Mouse (Mus musculus): ENCODE data around the gene Uqcc1. TPM values are rescaled to one million over a fixed set of nuclear protein-coding genes. Genes with fewer than 3 reads are reported as not detected.

The Uqcc1 gene
- total and polyA plus RNA-seq, 3 experiments = 35.3 to 55.2 (median 49.8) TPM

GRCm38 (mm10) chr2:155941697-155942442 lies 11.8 kb upstream of the Uqcc1 start:
- no peaks in the 10 kb centered on the region for H3K36me3 ChIP-seq (replicated peaks in 1 of 2; ENCODE audit: control insufficient read depth in 1 of 2, insufficient read depth in 1 of 2, low read length in 1 of 2)
- H3K9me3 ChIP-seq (replicated peaks; ENCODE audit: low read length) = no peaks in the 10 kb centered on the region
- no peak overlapping the region for H3K4me2 ChIP-seq (ENCODE audit: insufficient read depth, low read depth, poor library complexity, severe bottlenecking)
- in situ Hi-C loops (cut with MboI; ENCODE audit: low pct_ligation_motif_present, low pct_unique_long_range_greater_than_20kb, low sequenced_read_pairs) (loop anchor here (5.0 to 25.0 kb wide), 2 partner anchors 90 to 255 kb away; partner anchors contain the start of gene Trpc4ap), dilution Hi-C loops (cut with MboI; ENCODE audit: extremely low pct_ligation_motif_present, extremely low pct_unique_long_range_greater_than_20kb, low sequenced_read_pairs) (no loop called here)
- H3K27ac ChIP-seq (ENCODE audit: insufficient read depth, low read depth) = no peak overlapping the region
- peaks cover 1% of the 10 kb centered on the region for H3K27me3 ChIP-seq (replicated peaks)
- no peak overlapping the region for H3K4me3 ChIP-seq (replicated peaks in 1 of 3; ENCODE audit: low read depth in 2 of 3, low read length in 2 of 3, poor library complexity in 1 of 3)
- peaks cover 0 to 7% of the 10 kb centered on the region in 2 experiments; a peak in 3 of 4 replicates for H3K4me1 ChIP-seq (ENCODE audit: control insufficient read depth in 1 of 2, insufficient read depth in 2 of 2)
- DNase-seq (ENCODE audit: extremely low read depth) = no peak
- H3K79me2 ChIP-seq (replicated peaks; ENCODE audit: control insufficient read depth, extremely low read depth, insufficient read depth, poor library complexity, severe bottlenecking) = no peaks in the 10 kb centered on the region
- no peak overlapping the region for H3K9ac ChIP-seq (ENCODE audit: insufficient read depth, low read depth)
- TF ChIP-seq MEF2A (IDR thresholded peaks at IDR 0.05; ENCODE audit: borderline replicate concordance, low read depth, low read length) (no peak), EP300 (IDR thresholded peaks at IDR 0.05; ENCODE audit: low read length) (no peak), POLR2A (IDR thresholded peaks at IDR 0.05; ENCODE audit: low read depth, low read length) (no peak), USF1 (IDR thresholded peaks at IDR 0.05; ENCODE audit: low read depth, low read length) (no peak), ELF1 (IDR thresholded peaks at IDR 0.05; ENCODE audit: low read depth, low read length) (no peak)

- H3K4me3 ChIP-seq (replicated peaks in 1 of 3; ENCODE audit: low read depth in 2 of 3, low read length in 2 of 3, poor library complexity in 1 of 3) = no peak within 1 kb of the TSS
- dilution Hi-C loops (cut with MboI; ENCODE audit: extremely low pct_ligation_motif_present, extremely low pct_unique_long_range_greater_than_20kb, low sequenced_read_pairs) = no loop called here
- DNase-seq (ENCODE audit: extremely low read depth) = no peak
- H3K79me2 ChIP-seq (replicated peaks; ENCODE audit: control insufficient read depth, extremely low read depth, insufficient read depth, poor library complexity, severe bottlenecking) = no peaks in the 10 kb centered on the region
- H3K9me3 ChIP-seq (replicated peaks; ENCODE audit: low read length) = no peaks in the 10 kb centered on the region
- no peak within 1 kb of the TSS for H3K4me2 ChIP-seq (ENCODE audit: insufficient read depth, low read depth, poor library complexity, severe bottlenecking)
- H3K27ac ChIP-seq (ENCODE audit: insufficient read depth, low read depth) = no peak within 1 kb of the TSS
- in situ Hi-C loops (cut with MboI; ENCODE audit: low pct_ligation_motif_present, low pct_unique_long_range_greater_than_20kb, low sequenced_read_pairs) = loop anchor here (5.0 to 25.0 kb wide), 2 partner anchors 88 to 253 kb away; partner anchors contain the start of gene Trpc4ap
- no peak within 1 kb of the TSS for H3K9ac ChIP-seq (ENCODE audit: insufficient read depth, low read depth)
- no peaks in the 10 kb centered on the region for H3K27me3 ChIP-seq (replicated peaks)
- H3K36me3 ChIP-seq (replicated peaks in 1 of 2; ENCODE audit: control insufficient read depth in 1 of 2, insufficient read depth in 1 of 2, low read length in 1 of 2) = no peaks in the 10 kb centered on the region
- H3K4me1 ChIP-seq (ENCODE audit: control insufficient read depth in 1 of 2, insufficient read depth in 2 of 2) = peaks cover 0 to 7% of the 10 kb centered on the region in 2 experiments; a peak in 3 of 4 replicates
- no peak for TF ChIP-seq MAZ (IDR thresholded peaks at IDR 0.05; ENCODE audit: low read depth, low read length)
- TF ChIP-seq ZKSCAN1 (IDR thresholded peaks at IDR 0.05; ENCODE audit: borderline replicate concordance, low read depth, low read length) = no peak
- TF ChIP-seq ZMIZ1 (IDR thresholded peaks at IDR 0.05; ENCODE audit: low read depth, low read length) = no peak
- TF ChIP-seq PAX5 (IDR thresholded peaks at IDR 0.05; ENCODE audit: low read length) = no peak
- TF ChIP-seq SMC3 (IDR thresholded peaks at IDR 0.05; ENCODE audit: low read depth, low read length) = no peak
- no peak for TF ChIP-seq MXI1 (IDR thresholded peaks at IDR 0.05; ENCODE audit: low read depth, low read length)
- TF ChIP-seq SIN3A (IDR thresholded peaks at IDR 0.05; ENCODE audit: low read length) = no peak
- no peak for TF ChIP-seq BHLHE40 (IDR thresholded peaks at IDR 0.05; ENCODE audit: low read depth, low read length)
- TF ChIP-seq MAX (IDR thresholded peaks at IDR 0.05; ENCODE audit: low read length) = no peak
- no peak for TF ChIP-seq NRF1 (IDR thresholded peaks at IDR 0.05; ENCODE audit: low read depth, low read length)
- TF ChIP-seq E2F4 (IDR thresholded peaks at IDR 0.05; ENCODE audit: insufficient replicate concordance, low read depth, low read length) = no peak
- TF ChIP-seq MAFK (IDR thresholded peaks at IDR 0.05; ENCODE audit: insufficient replicate concordance, low read length) = no peak
- no peak for TF ChIP-seq RCOR1 (conservative IDR thresholded peaks at IDR 0.05; ENCODE audit: low read depth, low read length)
- TF ChIP-seq EP300 (IDR thresholded peaks at IDR 0.05; ENCODE audit: low read length) = no peak
- no peak for TF ChIP-seq USF1 (IDR thresholded peaks at IDR 0.05; ENCODE audit: low read depth, low read length)
- no peak for TF ChIP-seq KAT2A (IDR thresholded peaks at IDR 0.05; ENCODE audit: insufficient replicate concordance, low read length)
Measured at GRCm38 (mm10) chr2:155940681-155941080, 10.6 kb upstream of the Uqcc1 start, which contains the start of gene Gm15557. Gene Gm15557, plus strand, starts transcription at chr2:155940728.

Measured in CH12.LX (cell line).